Mouse (Mus musculus) embryo, embryonic 11.5 days (tissue): ENCODE measurements around the gene Adamtsl5.
"Not testable (repeated sequence)": the region's sequence is repeated elsewhere in the genome, so short reads cannot be mapped to it uniquely, and the experiment has no call there.

ENCODE experiments used
- DNase-seq: peaks from one replicate; pipeline ENCODE4 v3.0.0-alpha.2; 2012; ENCODE audit warnings: low read depth, low spot score

The Adamtsl5 gene

GRCm38 (mm10) chr10:80371983-80372382 lies 23.8 kb upstream of the Adamtsl5 start:
- no peak for DNase-seq

- DNase-seq: no peak
These were observed 23.3 kb upstream of the Adamtsl5 start for GRCm38 (mm10) chr10:80371411-80371966.

GRCm38 (mm10) chr10:80369995-80370747 lies 22.0 kb upstream of the Adamtsl5 start:
- no peak for DNase-seq

GRCm38 (mm10) chr10:80368392-80368791 lies 20.2 kb upstream of the Adamtsl5 start:
- no peak for DNase-seq

GRCm38 (mm10) chr10:80367954-80368353 lies 19.7 kb upstream of the Adamtsl5 start:
- DNase-seq: no peak

- no peak for DNase-seq
These were observed 17.5 kb upstream of the Adamtsl5 start for GRCm38 (mm10) chr10:80365736-80366135.

GRCm38 (mm10) chr10:80363734-80364133 lies 15.5 kb upstream of the Adamtsl5 start:
- DNase-seq: no peak

- DNase-seq: no peak
These were observed 9.9 kb upstream of the Adamtsl5 start for GRCm38 (mm10) chr10:80357994-80358639.

- DNase-seq: no peak
These were observed 9.1 kb upstream of the Adamtsl5 start for GRCm38 (mm10) chr10:80357336-80357735.

- no peak for DNase-seq
These were observed 8.5 kb upstream of the Adamtsl5 start for GRCm38 (mm10) chr10:80356737-80357136.

GRCm38 (mm10) chr10:80356001-80356682 lies 7.9 kb upstream of the Adamtsl5 start, which contains the start of gene Plk5:
Gene Plk5, plus strand, starts transcription at chr10:80356459.
- no peak for DNase-seq

GRCm38 (mm10) chr10:80355431-80355830 lies 7.2 kb upstream of the Adamtsl5 start:
- no peak for DNase-seq

- no peak for DNase-seq
These were observed 4.5 kb upstream of the Adamtsl5 start for GRCm38 (mm10) chr10:80352727-80353126.

GRCm38 (mm10) chr10:80351896-80352295 lies 3.7 kb upstream of the Adamtsl5 start:
- DNase-seq: no peak

- DNase-seq: peak; percentile 75
These were observed 2.1 kb upstream of the Adamtsl5 start for GRCm38 (mm10) chr10:80350292-80350691.

GRCm38 (mm10) chr10:80348981-80349380 lies 769 bp upstream of the Adamtsl5 start:
- DNase-seq: no peak

- no peak for DNase-seq
These were observed 671 bp downstream of the Adamtsl5 start for GRCm38 (mm10) chr10:80347514-80347967.

- DNase-seq: not testable (repeated sequence)
These were observed 2.3 kb downstream of the Adamtsl5 start for GRCm38 (mm10) chr10:80345929-80346328.

- no peak for DNase-seq
These were observed 3.1 kb downstream of the Adamtsl5 start for GRCm38 (mm10) chr10:80345122-80345521.

GRCm38 (mm10) chr10:80344131-80344661 lies 4.0 kb downstream of the Adamtsl5 start:
- DNase-seq: no peak

- DNase-seq: no peak
These were observed 4.8 kb downstream of the Adamtsl5 start for GRCm38 (mm10) chr10:80343425-80343895.
